Mouse (Mus musculus): Measurements from ENCODE around the gene Nudt8.
A peak's percentile ranks its signal among the peaks of the same experiment; 100 is the strongest.
"Not testable (repeated sequence)": the region's sequence is repeated elsewhere in the genome, so short reads cannot be mapped to it uniquely, and the experiment has no call there.

Gene Nudt8

DNA sequence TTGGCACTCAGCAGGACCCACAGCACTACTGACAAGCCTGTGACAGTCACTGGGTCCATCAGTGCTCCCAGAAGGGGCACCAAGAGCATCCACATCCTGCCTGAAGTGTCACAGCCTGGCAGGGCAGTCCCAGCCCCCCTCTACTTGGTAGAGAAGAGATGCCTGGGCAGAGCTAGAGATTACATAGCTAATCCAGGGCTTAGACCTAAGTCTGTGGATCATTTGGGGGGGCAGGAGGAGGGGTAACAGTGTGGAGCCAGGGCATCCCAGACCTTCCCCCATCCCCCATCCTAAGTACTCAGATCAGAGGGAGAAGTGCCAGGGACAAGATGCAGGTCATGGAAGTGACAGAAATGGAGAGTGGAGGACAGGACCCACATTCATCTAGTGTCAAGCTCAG is 14.4 kb downstream of the Nudt8 start:
- DNase-seq (ENCODE audit: low spot score in 2 of 2), result no peak

DNA sequence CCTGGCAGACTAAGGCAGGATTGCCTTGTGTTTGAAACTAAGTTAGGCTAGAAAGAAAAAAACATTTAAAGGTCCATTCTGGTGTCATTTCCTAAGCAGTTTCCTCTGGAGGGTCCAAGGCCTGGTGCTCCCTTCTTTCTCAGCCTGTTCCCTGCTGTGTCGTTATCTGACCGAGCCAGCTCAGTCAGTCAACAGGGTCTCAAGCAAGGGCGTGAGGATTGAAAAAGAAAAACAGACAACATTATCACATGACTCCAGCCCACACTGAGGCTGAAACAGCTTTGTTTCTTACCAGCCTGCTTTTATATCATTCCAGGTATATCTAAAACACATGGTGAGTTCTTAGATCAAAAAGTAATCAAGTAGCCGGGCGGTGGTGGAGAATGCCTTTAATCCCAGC is 15.3 kb downstream of the Nudt8 start:
- no peak for DNase-seq (ENCODE audit: low spot score in 2 of 2)

DNA sequence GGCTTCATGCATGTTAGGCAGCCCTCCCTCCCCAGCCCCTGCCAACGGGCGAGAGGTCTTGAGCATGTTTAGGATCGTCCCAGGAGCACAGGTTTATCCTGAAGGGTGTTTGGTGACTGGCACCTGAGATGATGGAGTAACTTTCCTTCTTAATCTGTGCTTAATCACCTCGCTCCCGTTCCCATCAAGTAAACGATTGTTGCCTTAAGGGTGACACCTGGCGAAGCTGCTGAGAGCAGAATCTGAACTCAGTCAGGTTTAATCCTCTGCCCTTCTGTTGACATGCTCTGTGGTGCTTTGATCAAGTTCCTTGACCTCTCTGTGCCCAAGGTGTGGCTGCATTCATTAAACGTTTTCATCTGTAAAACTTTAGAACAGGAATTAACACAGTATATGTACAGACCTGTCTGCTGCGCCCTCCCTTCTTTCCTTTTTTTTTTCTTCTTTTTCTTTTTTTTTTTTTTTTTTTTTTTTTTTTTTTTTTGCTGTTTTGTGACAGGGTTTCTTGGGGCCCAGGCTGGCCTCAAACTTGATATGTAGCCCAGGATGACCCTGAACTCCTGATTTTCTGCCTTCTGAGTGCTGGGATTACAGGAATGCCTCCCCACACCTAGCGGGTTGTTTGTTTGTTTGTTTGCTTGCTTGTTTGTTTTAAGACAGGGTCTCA is 17.7 kb downstream of the Nudt8 start:
- DNase-seq (ENCODE audit: low spot score in 2 of 2), result no peak

DNA sequence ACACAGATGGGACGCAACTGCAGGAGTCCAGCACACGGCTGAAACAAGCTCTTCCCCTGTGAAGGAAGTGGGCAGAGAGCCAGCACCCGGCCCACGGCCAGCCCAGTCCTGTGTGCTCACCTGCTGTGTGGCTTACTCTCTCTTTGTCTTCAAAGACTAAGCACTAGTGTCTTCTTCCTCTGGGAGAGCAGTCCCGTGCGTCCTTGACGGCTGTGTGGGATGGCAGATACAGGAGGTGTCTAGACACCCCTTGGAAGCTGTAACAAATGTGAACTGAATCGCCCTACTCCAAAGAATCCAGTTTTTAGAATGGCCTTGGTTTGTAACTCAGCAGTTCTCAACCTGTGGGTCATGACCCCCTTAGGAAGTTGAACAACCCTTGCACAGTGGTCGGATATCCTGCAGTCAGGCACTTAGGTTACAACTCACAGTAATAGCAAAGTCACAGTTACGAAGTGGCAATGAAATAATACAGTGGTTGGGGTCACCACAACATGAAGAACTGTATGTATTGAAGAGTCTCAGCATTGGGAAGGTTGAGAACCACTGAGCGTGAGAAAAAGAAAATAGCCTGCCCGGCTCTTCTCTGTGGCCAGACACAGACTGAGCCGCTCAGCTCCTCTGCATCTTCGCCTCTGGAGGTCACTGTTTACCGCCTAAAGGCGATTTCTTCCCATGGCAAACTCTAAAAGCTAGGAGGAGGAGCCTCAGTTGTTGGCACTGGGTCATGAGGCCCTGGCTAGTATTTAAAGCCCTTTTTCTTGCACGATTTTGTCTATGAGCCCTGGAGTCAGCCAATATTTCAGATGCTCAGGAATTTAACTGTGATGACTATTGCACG is 18.6 kb downstream of the Nudt8 start:
- peak; percentile 82 to 90 for DNase-seq (ENCODE audit: low spot score in 2 of 2)

DNA sequence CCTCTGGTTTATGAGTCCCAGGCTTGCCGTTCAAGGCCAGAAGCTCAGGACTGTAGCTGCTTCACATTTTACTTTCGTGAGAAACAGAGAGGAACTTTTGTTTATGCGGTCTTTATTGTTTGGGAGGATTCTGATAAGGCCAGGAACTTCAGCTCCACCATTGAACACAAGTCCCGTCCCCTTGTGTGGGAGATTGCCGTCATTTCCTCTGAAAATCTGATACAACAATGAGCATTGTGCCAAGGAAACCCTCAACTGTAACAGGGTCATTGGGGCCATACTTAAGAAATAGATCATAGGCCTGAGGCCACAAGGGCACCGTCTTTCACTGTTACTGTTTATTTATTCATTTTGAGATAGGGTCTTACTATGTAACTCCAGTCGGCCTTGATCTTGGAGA is 22.8 kb downstream of the Nudt8 start:
- DNase-seq (ENCODE audit: low spot score in 2 of 2), result no peak

DNA sequence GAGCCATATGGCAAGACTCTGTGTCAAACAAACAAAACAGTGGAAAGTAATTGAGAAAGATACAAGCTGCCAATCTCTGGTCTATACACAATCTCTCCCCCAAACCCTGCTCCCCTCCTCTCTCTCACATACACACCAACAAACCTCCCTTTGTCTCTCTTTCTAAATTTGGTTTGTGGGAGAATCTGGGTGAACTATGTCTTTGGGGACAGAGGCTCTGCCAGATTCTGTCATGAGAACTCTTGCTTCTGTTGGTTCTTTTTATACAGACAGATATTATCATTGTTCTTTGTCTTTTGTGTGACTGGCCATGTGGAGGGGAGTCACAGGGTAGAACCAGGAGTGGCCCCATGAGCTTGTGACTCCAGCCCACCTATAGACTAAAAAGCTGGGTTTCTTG is 27.2 kb downstream of the Nudt8 start:
- DNase-seq (ENCODE audit: low spot score in 2 of 2), result no peak

DNA sequence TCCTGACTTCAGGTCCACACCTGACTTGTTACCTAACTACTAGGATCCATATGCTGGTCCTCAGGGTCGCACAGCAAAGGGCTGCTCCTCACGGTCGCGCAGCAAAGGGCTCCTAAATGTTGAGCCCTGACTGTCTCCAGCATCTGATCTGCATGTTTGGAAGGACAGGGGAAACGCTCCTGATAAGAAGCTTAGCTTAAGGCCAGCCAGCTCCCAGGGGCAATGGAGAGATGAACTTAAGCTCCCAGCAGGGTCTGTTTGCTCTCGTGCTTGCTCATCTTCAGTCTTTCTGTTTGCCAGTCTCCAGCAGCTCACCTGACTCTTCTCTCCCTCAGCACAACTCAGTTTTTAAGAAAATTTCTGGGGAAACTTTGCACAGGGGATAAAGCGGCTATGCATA is 32.3 kb downstream of the Nudt8 start:
- no peak for DNase-seq (ENCODE audit: low spot score in 2 of 2)

DNA sequence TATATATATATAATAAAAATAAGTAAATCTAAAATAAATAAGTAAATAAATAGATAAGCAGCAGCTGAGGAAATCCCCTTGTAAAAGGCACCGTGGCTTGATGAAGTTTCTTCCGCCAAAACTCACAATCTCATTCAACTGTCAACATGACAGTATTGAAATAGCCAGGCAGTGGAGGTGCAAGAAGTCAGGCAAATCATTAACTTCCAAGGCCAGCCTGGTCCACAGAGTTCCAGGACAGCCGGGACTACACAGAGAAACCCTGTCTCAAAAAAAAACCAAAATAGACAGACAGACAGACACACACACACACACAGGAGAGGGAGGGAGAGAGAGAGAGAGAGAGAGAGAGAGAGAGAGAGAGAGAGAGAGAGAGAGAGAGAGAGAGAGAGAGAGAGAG is 32.9 kb downstream of the Nudt8 start:
- DNase-seq (ENCODE audit: low spot score in 2 of 2), result no peak

DNA sequence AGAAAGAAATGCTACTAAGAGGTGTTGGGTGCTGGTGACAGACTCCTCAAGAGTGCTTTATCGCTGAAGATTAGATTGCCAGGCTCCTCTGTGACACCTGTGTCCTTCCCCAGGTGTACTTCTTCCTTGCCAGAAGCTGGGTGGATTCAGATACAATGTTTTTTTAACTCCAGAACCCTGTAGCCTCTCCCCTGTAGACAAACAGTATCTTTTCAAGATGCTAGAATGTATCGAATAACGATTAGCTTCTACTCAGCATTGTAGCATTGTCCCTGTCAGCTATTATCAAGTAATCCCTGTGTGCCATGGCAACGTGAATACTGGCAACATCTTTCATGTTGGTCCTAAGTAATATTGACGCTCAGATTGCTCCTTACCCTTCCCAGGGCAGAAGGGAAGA is 33.4 kb downstream of the Nudt8 start:
- DNase-seq (ENCODE audit: low spot score in 2 of 2), result no peak

DNA sequence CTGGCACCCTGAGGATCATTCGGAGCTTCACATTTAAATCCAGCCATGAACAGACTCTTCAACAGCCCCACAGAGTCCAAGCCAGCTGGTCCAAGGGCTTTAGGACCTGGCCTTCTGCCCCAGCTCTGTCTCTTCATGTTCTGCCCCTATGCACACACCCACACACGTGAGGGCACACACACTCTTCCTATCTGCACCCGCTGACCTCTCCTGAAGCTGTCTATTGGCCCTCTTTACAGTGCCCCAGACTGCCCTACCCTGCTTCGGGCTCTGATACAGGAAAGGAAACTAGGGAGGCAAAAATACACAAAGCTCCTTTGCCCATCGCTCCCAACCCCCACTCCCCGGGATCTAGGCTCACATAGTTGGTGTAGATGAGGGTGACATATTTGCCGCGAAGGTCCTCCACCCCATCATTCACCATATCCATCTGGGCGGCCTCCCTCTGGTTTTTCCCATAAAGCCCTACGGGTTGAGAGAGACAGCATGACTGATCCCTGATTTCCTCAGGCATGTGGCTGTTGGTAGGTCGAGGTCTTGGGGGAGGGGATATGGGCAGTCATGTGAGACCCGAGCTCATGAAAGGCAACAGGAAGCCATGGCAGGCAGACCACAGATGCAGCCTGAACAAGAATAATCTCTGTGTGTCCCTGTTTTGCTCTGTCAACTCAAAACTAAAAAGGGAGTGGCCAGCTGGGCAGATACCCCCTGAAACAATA is 36.1 kb downstream of the Nudt8 start:
- DNase-seq (ENCODE audit: low spot score in 2 of 2), result no peak

DNA sequence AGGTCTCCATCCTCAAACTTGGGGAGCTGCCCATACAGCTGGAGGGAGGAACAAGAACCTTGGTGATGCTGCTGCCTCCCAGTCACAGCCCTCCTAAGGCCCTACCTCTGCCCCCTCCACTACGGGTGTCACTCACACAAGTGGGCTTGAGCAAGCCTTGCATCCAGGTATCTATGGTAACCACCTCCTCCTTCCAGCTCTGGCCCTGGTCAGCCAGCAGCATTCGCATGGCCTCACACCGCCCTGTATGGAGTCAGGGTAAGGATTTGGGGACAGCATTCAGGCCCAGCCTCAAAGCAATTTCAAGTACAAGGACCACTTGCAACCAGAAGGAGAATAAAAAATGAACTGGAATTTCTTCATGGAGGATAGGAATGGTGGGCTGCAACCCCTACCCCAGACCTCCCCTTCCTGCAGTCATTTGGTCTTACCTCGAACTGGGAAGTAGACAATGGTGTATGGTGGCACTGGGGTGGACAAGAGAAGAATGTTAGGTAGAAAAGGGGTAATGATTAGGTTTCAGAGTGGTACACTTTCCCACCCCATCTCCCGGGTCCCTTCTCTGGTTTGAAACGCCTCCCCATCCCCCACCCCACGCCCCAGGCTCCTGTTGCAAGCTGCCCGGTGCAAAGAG is 36.9 kb downstream of the Nudt8 start:
- DNase-seq (ENCODE audit: low spot score in 2 of 2), result not testable (repeated sequence)

DNA sequence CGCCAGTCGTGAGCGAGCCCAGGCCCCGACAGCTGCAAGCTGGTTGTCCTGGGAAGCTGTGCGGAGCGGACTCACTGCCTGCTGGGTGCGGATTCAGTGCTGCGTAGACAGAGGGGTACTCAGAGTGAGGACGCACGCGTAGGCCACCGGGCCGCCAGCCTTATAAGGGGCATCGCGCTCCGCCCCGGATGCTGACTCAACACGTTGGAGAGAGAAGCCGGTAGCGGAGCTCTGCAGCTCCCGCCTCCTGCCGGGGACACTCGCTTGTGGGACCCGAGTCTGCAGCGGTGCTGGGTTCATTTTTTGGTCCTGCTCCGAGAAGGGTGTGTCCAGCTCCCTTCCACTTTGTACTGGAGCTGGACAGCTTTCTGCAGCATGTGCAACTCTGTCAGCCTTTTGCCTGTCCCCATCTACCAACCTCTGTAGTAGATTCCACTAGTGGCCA is 37.4 kb downstream of the Nudt8 start, which contains the start of gene Gstp1:
Gene Gstp1, minus strand, starts transcription at position 198 of the 445 bp plus-strand sequence.
- DNase-seq (ENCODE audit: low spot score in 2 of 2), result peak; percentile 92

DNA sequence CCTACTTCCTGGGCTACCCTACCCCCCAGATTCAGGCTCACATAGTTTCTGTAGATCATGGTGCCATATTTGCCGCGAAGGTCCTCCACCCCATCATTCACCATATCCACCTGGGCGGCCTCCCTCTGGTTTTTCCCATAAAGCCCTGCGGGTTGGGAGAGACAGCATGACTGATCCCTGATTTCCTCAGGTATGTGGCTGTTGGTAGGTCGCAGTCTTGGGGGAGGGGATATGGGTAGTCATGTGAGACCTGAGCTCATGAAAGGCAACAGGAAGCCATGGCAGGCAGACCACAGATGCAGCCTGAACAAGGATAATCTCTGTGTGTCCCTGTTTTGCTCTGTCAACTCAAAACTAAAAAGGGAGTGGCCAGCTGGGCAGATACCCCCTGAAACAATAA is 40.6 kb downstream of the Nudt8 start:
- not testable (repeated sequence) for DNase-seq (ENCODE audit: low spot score in 2 of 2)

DNA sequence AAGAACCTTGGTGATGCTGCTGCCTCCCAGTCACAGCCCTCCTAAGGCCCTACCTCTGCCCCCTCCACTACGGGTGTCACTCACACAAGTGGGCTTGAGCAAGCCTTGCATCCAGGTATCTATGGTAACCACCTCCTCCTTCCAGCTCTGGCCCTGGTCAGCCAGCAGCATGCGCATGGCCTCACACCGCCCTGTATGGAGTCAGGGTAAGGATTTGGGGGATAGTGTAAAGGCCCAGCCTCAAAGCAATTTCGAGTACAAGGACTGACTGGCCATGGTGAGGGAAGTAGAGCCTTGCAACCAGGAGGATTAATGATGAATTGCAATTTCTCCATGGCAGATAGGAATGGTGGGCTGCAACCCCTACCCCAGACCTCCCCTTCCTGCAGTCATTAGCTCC is 41.1 kb downstream of the Nudt8 start:
- DNase-seq (ENCODE audit: low spot score in 2 of 2), result not testable (repeated sequence)

DNA sequence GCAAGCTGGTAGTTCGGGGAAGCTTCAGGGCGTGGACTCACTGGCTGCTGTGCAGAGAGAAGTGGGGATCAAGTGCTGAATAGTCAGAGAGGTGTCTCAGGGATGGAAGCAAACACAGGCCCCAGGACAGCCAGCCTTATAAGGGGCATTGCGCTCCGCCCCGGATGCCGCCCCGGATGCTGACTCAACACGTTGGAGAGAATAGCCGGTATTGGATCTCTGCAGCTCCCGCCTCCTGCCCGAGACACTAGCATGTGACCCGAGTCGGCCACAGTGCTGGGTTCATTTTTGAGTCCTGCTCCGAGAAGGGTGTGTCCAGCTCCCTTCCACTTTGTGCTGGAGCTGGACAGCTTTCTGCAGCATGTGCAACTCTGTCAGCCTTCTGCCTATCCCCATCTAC is 41.7 kb downstream of the Nudt8 start:
- DNase-seq (ENCODE audit: low spot score in 2 of 2), result peak; percentile 58 to 64

DNA sequence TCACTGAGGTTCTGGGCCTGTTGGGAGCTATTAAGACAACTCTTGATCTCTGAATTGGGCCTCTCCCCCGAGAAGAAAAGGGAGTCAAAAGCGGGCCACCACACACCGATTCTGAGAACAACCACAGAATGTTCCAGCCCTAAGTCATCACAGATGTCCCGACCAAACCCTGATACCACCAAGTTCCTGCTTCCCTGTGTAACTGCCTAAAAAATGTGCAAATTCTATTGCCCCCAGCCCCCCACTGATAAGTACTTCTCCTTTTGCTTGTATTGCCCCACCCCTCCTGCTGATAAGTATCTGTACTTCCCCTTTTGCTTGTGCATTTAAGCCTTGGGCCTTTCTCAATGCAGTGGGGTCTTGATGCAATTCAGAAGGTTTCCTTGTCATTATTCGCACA is 43.7 kb downstream of the Nudt8 start:
- not testable (repeated sequence) for DNase-seq (ENCODE audit: low spot score in 2 of 2)

DNA sequence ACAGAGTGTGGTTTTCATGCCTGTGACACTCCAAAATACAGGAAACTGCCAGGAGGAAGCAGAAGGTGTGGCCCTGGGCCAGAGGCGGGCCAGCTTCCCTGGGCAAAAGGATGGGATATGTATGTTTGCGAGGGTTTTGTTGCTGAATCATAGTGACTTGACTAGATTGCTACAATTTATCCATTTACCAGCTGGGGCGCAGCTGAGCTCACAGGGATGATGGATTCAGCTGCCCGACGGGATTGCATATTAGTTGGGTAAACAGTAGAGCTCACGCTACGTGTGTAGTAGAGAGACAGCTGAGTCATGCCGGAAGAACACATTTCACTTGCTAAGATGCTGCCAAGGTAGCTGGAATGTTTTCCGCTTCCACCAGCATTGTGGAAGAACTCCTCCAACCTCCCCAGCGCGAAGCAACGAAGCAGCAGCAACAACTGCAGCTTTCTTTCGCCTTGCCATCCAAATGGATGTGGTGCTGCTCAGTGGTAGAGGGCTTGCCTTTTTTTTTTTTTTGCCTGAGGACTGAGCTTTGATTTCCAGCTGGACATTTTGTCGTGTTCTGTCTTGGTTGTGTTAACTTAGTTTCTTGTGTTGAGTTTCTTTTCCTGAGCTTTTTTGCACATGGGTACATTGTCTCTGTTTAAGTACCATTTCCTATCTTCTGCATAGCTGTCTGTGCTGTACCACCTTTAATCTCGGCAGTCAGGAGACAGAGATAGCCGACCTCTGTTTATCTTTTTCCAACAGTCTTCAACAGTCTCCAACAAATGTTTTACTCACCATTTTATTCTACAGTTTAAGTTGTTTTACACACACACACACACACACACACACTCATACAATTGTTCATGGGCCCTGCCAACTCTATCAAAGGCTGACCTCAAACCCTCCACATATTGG is 45.8 kb downstream of the Nudt8 start, which contains the start of gene Gstp2:
Gene Gstp2, minus strand, starts transcription at position 58 of the 900 bp plus-strand sequence.
- peak; percentile 89 to 91 for DNase-seq (ENCODE audit: low spot score in 2 of 2)

DNA sequence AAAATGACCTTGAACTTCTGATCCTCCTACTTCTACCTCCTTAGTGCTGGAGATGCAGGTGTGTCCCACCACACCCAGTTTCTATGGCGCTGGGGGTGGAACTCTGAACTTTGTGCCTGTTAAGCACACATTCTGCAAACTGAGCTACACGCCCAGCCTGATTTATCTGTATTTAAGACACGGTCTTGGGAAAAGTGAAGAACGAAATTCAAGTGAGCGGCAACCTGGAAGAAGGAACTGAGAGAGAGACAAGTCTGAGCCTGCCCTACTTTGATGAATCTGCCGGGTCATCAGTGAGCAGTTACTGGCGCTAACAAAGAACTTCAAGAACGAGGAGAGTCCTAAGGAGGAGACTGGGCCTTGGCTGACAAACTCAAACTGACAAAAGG is 46.5 kb downstream of the Nudt8 start:
- no peak for DNase-seq (ENCODE audit: low spot score in 2 of 2)

DNA sequence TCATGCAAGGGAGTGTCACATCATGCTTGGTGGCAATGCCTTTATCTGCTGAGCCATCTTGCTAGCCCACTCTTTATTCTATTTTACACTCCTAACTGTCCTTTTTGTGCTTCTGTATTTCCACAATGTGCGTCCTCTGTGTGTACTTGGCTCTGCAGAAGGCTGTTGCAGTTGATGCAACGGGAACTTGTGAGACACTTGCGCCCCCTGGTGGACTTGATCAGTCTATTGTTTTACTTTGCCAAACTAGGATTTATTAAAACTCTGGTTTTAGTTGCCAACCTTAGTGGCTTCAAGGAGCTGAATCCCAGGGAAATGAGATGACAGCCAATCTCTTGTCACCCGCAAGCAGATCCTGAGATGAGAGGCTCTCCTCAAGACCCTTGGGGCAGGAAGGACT is 47.5 kb downstream of the Nudt8 start:
- peak; percentile 43 to 80 for DNase-seq (ENCODE audit: low spot score in 2 of 2)

DNA sequence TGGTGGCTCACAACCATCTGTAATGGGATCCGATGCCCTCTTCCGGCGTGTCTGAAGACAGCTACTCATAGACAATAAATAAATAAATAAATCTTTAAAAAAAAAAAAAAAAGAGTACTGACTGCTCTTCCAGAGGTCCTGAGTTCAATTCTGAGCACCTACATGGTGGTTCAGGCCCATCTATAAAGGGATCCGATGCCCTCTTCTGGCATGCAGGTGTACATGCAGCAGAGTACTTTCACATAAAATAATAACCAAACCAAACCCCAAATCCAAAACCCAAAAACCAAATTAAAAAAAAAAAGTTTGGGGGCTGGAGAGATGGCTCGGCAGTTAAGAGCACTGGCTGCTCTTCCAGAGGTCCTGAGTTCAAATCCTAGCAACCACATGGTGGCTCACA is 48.7 kb downstream of the Nudt8 start:
- not testable (repeated sequence) for DNase-seq (ENCODE audit: low spot score in 2 of 2)

DNA sequence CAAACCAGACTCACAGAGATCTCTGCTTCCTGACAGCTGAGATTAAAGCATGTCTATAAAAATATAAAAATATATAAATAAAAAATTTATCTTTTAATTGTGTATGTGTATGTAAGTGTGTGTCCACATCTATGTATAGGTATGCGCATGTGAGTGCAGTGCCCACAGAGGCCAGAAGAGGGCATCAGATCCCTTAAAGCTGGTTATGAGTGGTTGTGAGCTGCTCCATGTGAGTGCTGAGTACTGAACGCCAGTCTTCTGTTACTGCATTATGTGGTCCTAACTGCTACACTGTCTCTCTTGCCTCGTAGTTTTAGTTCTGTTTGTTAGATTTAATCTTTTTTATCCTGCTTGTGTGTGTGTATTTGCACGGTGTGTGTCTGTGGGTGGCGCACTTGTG is 50.6 kb downstream of the Nudt8 start:
- DNase-seq (ENCODE audit: low spot score in 2 of 2), result no peak

Data from heart, adult 9 months (tissue).